Mouse (Mus musculus) G1E-ER4 (cell line): ENCODE measurements around the gene Adcy5. TPM values are rescaled to one million over a fixed set of nuclear protein-coding genes. Genes with fewer than 3 reads are reported as not detected.

Experiments
- GATA1 ChIP-seq: IDR thresholded peaks from one replicate; pipeline ENCODE4 v1.8.0; 2012; ENCODE audit warnings: low read length, inconsistent platforms
- polyA plus RNA-seq: library from polyadenylated mRNA; stranded (reverse); fragments of >175 nt; gene quantifications from 2 replicates; pipeline ENCODE4 v1.2.3, GENCODE M21; 2012

Adcy5 gene
- polyA plus RNA-seq, 1 experiment: not detected

DNA sequence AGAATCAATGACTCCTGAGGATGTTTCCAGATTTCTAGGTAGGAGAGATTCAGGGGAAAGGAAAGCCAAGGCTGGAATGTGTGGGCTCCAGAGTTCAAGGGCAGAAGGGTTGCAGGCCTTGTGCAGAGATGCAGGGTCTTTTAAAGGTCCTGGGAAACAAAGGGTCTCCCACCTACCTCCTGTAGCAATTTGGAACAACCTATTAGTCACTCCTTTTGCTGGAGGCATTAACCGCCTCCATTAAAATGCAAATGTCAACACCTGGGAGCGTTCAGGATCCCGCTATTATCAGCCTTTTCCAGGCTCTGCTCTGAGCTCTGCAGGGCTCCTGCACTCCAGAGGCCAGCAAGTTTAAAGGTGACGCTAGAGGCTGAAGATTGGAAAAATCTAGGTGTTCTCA, 8.5 kb upstream of the Adcy5 start:
- no peak for TF ChIP-seq GATA1

DNA sequence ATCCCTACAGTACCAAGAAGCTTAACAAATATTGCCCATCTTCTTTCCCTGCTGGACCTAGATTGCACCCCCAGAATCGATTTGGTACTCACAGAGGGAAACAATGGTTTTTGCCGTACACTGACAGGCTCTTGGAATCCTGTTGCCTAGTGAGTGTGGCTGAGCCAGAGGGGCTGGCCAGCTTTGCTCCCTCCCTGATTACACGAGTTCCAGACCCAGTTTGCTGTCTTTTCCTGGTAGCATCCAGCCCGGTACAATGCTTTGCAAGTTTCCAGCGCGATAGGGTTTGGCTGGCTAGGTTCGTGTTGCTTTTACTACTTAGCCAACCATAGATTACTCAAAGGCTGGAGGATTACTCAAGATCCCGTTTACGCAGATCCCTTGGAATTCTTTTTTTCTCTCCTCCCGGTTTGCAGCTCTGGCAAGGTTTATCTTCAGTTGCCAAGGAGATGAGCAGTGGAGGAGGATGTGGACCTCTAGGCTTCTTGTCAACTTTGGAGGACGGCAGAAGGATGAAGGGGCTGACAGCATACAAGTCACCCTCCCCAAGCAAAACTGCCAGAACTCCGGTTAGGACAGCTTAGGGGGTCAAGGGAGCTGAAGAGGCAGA, 1.4 kb upstream of the Adcy5 start:
- no peak for TF ChIP-seq GATA1

DNA sequence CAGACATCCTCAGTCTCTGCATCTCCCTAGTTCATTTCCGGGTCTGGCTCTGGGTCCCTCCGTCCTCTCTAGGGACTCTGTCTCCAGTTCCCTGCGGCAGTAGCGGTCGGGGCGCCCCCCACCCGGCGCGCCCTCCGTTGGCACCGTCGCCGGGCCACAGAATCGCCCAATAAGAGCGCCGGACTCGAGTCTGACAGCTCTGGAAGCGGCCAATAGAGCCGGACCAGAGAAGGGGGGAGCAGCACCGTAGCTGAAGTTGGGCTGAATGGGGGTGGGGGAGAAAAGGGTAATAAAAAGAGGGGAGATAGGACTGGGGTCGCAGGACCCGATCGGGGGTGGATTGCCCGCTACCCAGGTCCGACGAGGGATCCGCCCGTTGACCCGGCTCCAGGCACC, 434 bp upstream of the Adcy5 start:
- TF ChIP-seq GATA1: no peak

DNA sequence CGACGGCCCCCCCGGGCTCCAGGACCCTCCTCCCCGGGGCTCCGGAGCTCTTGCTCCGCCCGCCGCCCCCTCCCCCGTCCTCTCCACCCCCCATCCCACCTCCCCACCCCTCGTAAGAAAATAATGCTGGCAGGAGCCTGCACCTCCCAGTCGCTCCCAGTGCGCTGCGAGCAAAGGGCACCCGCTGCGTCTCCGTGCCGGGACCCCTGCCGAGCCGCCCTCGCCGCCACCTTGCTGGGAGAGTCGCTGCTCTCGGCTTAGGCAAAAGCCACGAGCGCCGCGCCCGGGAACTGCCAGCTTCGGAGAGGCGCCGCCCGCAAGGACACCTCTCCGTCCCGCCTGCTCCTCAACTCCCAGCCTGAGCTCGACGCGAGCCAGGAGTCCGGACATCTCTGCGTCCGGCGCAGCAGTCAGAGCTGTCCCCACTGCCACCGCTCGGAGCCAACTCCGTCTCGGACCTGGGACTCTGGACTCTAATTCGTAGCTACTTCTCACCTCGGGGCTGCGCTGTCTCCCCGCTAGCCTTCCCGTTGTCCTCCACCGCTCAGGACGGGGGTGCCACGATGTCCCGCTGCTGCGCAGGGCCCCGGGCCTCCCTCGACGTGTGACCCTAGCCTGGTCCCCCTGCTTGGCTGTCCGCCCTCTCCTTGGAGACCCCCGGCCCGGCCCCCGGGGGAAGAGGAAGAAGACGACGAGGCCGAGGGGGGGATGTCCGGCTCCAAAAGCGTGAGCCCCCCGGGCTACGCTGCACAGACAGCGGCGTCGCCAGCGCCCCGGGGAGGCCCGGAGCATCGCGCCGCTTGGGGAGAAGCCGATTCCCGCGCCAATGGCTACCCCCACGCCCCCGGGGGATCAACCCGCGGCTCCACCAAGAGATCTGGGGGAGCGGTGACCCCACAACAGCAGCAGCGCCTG, 971 bp downstream of the Adcy5 start:
- TF ChIP-seq GATA1: no peak

DNA sequence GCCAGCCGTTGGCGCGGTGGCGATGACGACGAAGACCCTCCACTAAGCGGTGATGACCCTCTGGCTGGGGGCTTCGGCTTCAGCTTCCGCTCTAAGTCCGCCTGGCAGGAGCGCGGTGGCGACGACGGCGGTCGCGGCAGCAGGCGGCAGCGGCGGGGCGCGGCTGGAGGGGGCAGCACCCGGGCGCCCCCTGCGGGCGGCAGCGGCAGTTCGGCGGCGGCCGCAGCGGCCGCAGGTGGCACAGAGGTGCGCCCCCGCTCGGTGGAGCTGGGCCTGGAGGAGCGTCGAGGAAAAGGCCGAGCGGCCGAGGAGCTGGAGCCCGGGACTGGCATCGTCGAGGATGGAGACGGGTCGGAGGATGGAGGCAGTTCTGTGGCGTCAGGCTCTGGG, 1.6 kb downstream of the Adcy5 start:
- TF ChIP-seq GATA1: no peak

DNA sequence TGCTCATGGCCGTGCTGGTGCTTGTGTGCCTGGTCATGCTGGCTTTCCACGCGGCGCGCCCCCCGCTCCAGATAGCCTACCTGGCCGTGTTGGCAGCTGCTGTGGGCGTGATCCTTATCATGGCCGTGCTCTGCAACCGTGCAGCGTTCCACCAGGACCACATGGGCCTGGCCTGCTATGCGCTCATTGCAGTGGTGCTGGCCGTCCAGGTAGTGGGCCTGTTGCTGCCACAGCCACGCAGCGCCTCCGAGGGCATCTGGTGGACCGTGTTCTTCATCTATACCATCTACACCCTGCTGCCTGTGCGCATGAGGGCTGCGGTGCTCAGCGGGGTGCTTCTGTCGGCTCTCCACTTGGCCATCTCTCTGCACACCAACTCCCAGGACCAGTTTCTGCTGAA, 2.2 kb downstream of the Adcy5 start:
- no peak for TF ChIP-seq GATA1

DNA sequence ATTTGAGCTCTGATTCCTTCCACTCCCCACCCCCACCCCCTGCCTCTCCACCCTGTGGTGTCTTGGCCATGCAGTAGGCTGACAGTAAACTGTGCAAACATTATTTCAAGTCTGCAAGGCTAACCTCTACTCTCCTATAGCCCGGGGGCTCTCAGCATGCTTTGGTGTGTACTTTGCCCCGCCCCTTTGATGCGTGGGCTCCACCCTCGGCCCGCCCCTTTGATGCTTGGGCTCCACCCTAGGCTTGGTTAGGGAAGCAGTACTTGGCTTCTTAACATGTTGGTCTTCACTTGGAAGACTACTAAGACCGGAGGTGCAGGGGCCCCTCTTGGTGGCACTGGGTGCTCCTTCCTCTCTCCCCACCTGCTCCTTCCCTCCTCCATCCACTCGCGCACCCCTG, 4.9 kb downstream of the Adcy5 start:
- no peak for TF ChIP-seq GATA1

DNA sequence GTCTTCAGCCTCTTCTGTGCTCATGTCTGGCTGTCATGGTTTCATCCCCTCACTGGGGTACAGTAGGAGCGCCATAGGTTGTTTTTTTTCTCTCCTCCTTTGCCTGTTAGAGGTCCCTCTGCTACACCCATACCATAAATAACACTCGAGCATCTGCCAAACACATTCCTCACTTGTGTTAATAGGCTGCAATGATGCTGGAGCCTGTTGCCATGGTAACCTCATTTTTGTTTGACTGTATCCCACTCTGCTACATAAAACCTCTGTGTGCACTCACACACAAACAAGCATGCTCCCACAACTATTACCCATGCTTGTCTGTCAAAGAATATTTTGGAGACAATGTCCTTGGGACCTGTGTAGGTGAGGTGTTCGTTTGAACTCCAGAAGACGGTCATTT, 5.3 kb downstream of the Adcy5 start:
- TF ChIP-seq GATA1: no peak

DNA sequence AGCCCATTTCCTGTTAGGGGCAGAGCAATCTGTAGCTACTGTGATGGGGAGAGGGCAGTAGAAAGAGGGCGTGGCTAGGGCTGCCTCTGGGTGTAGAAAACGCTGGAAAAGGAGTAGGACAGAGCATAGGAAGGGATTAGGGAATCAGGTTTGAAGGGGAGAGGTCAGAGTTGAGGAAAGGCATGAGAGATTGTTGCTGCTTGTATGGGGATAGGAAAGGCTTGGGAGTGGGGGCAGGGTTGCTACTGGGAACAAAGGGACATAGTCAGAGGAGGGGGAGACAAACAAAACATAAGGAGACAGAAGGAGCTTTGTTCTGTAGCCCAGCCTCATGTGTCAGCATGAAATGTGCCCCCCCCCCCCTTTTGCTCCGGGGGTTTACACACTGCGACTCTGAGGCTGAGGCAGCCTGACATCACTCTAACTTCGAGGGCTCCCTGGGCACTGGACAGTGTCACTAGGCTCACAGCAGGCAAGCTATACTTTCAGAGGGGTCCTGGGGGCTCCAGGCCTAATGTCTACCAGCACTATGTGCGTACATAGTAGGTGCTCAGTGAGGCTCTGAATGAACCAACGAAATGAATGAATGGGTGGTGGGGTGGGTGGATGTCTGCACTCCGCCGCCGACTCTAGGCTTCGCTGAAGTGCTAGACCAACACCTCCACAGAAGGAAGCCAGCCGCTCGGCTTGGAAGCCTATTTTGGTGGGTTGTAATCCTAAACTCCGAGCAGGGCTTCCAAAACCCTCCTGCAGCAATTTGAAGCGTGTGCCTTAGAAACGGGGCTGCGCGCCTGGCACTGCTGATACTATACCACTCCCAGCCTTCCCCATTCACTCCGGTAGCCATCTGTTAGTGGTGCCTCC, 9.9 kb downstream of the Adcy5 start:
- no peak for TF ChIP-seq GATA1

DNA sequence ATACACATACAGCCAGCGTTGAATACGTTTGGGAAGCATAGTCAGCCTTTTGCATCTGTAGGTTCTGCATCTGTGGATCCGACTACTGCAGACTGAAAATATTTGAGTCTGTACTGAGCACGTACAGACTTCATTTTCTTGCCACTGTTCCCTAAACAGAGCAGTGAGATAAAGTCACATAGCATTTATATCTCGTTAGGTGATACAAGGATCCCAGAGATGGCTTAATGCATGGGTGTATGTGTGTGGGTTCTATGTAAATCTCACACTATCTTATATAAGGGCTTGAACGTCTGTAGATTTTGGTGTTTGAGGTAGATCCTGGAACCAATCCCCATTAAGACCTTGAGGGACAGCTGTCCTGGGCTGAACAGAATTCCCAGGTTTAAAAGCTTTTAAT, 10.7 kb downstream of the Adcy5 start:
- no peak for TF ChIP-seq GATA1

DNA sequence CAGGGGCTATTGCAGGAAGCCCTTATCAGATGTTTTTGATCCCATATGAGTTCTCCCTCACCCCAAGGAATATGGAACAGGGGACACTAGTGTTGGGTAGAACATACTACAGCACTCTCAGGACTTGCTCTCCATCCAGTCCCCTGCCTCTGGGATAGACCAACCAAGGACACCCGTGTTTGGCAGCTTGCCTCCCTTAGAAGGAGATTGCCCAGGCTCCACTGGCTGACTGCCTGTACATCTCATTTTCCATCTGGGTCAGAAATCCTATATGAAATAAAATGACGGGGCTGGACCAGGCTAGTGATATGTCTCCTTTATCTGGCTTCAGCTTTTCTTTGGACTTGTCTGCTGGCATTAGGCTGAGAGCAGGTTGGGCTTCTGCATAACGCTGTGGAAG, 11.1 kb downstream of the Adcy5 start:
- TF ChIP-seq GATA1: no peak

DNA sequence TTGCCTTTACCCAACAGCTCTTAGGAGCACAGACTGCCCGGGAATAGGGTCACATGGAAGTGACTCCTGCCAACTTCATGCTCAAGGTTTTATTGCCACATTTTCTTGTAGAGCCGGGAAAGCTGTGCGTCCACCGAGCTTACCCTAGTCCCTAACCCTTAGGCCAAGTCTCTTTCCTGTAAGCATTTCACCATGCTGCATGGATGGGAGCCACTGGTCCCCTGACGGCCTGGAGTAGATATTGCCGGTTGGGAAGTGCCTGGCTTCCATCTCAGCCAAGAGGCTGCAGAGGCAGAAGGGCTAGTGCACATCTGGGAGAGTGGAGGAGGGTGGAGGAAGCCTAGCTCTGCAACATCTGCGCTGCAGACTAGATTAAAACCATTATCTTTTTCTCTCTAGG, 14.8 kb downstream of the Adcy5 start:
- TF ChIP-seq GATA1: no peak

DNA sequence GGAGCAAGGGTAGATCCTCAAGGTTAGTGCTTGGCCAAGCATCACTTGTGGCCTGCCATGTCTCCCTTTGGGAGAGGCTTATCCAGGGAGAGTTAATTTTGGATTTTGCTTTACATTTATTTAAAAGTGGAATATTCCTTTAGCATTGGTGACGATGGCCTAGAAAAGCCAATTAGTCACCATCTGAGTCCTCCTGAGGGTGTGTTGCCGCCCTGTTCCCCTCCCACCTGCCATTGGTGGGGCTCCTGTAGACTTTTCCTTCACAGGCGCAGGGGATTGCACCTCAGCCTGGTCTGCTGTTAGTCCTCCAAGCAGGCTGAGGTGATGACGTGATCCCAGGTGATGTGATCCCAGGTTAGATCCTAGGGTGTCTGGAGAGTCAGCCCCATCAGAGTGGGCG, 17.5 kb downstream of the Adcy5 start:
- no peak for TF ChIP-seq GATA1

DNA sequence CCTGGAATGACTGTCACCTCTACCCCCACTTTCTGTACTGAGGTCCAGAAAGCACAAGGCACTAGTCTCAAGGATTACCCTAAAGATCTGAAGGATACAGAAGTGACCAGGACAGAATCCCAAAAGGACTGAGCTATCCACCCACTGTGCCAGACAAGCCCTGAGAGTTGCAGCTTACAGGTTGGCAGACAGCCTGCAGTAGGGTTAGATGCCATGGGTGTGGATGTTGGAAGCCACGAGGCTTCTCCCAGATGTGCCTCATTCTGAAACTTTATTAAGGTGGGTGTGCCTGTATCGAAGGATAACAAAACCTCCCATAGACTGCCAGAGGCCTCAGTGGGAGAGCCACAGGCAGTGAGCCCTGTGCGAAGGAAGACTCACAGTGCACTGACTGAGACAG, 23.8 kb downstream of the Adcy5 start:
- no peak for TF ChIP-seq GATA1

DNA sequence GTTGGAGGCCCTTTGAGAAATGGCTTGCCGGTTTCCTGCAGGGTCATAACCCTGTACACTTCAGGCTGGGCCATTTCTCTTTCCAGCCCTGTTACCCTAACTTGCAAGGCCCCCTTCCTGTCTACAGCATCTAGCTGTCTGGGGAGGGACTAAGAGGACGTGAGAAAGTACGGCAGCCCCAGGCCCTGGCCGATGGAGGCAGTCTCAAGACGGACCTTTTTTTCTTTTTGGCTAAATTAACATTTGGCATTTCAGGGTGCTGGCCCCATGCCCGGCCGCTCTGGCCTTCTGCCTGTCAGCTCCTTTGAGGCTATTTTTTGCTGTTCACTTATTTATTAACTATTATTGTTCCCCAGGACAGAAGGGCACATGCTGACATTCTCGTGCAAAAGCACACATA, 24.4 kb downstream of the Adcy5 start:
- no peak for TF ChIP-seq GATA1

DNA sequence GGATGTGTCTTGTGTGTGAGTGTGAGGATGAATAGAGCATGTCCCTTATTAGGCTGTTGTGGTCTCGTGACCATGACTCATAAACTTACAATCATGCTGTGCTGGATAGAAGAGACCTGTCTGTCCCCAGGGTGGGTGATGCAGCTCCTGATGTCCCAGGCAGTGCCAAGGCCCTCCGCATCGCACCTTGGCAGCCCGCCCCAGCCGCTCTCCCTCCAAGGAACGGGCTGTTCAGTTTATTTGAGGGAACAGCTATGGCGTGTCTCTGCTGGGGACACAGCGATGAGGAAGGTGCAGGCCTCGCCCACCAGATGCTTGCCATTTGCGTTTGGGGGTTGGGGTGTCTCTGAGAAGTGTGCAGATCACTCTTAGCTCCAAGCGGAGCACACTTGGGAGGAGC, 28.5 kb downstream of the Adcy5 start:
- no peak for TF ChIP-seq GATA1
